Mouse (Mus musculus) megakaryocyte, embryonic 14.5 days (primary cell): ENCODE data around the gene Zhx3. TPM values are rescaled to one million over a fixed set of nuclear protein-coding genes. Genes with fewer than 3 reads are reported as not detected.

ENCODE experiments used
- H3K27me3 ChIP-seq: replicated peaks from 2 replicates; pipeline ENCODE3; 2012; ENCODE audit warnings: inconsistent platforms
- H3K36me3 ChIP-seq: replicated peaks from 2 replicates; pipeline ENCODE3; 2012; ENCODE audit warnings: low read length, inconsistent platforms, mixed read lengths
- H3K4me1 ChIP-seq: 2 replicates; pipeline ENCODE4 v1.6.1; 2012; ENCODE audit warnings: inconsistent platforms
- H3K4me3 ChIP-seq: replicated peaks from 2 replicates; pipeline ENCODE3; 2012; ENCODE audit warnings: moderate library complexity, mild to moderate bottlenecking, inconsistent platforms
- H3K9me3 ChIP-seq: 2 replicates; pipeline ENCODE4 v1.6.1; 2012; ENCODE audit warnings: inconsistent platforms
- FLI1 ChIP-seq: IDR thresholded peaks from 2 replicates; pipeline ENCODE4 v1.6.1; 2012; ENCODE audit warnings: low read length, inconsistent platforms, mixed read lengths
- GATA1 ChIP-seq: IDR thresholded peaks from 3 replicates; pipeline ENCODE4 v1.6.1; 2012; ENCODE audit warnings: mixed read lengths, low read length, inconsistent platforms, borderline replicate concordance
- polyA plus RNA-seq: library from polyadenylated mRNA; stranded (reverse); fragments of >175 nt; gene quantifications from 2 replicates; pipeline ENCODE4 v1.2.3, GENCODE M21; 2012; ENCODE audit warnings: low replicate concordance; ENCODE audit not compliant: insufficient read depth

Gene Zhx3
- polyA plus RNA-seq, 1 experiment, result 0.29 TPM

DNA sequence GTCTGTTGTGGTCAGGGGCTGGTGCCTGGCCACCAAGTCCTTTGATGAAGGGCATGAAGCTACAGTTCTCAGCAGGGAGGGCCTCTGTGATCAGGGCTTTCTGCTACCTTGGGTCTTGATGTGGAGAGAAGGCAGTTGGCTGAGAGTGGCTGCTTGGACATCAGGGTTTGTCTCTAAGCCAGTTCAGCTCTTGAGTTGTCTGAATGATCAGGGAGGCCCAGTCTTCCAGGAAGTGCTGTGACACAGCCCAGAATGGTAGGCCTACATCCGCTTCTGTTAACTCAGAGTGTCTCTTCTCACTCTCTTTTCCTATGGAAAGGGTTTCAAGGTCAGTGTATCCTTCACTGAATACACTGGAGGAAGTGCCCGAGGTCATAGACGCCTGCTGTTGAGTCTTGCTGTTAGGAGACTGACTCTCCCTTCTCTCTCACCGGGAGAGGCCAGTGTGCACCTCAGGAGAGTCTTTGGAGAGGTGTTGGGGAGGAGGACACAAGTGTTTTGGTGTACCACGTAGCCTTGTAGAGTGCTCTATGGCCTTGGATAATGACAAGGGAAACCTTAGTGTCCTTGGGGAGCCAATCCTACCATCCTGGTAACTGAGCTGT, 137.0 kb downstream of the Zhx3 start:
- Histone ChIP-seq H3K4me3 (peak overlapping the region; percentile 21), H3K36me3 (peaks cover 65% of the 10 kb centered on the region), H3K27me3 (no peaks in the 10 kb centered on the region), H3K9me3 (no peaks in the 10 kb centered on the region), H3K4me1 (peaks cover 89% of the 10 kb centered on the region)
- TF ChIP-seq FLI1 (no peak), GATA1 (no peak)

DNA sequence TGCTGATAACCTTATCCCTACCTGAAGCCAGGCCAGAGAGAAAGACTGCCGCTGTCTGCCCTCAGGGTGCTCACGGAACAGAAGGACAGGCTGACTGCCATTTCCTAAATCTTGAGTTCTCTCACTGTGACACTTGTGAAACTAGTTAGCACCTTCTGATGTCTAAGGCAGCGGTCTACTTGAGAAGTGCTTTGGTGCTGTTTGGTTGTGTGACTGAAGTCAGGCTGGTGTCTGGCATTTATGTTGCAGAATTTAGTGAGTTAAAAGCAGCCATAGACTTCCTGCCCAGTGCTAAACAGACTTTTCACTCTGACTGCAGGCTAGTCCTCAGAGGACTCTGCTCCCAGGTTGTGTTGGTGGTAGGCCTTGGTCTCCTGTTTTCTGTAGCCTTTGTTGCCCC, 138.5 kb downstream of the Zhx3 start:
- peaks cover 2% of the 10 kb centered on the region for H3K27me3 ChIP-seq
- no peaks in the 10 kb centered on the region for H3K9me3 ChIP-seq
- peaks cover 54% of the 10 kb centered on the region for H3K36me3 ChIP-seq
- TF ChIP-seq GATA1 (no peak), FLI1 (no peak)
- no peak overlapping the region for H3K4me3 ChIP-seq
- H3K4me1 ChIP-seq, result peaks cover 89% of the 10 kb centered on the region

DNA sequence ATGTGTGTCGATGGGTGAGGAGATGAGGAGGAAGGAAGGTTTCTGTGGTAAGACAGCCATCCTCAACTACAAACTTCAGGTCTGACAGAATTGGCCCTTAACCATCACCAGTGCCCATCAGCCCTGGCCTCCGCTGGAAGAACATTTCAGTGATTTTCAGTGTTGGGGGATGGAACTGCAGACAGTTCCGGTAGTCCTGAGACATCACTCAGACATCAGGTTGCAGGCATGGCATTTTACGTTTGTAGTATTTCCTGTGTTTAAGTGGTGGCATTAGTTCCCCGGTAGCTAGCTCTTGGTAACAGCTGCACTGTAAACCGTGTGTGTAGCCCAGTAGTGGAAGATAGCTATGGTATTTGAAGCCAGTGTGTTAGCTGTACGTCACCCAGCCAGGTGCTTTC, 139.7 kb downstream of the Zhx3 start:
- peaks cover 82% of the 10 kb centered on the region for H3K4me1 ChIP-seq
- peaks cover 42% of the 10 kb centered on the region for H3K36me3 ChIP-seq
- peak overlapping the region; percentile 96 for H3K4me3 ChIP-seq
- no peaks in the 10 kb centered on the region for H3K9me3 ChIP-seq
- H3K27me3 ChIP-seq, result peaks cover 2% of the 10 kb centered on the region
- TF ChIP-seq GATA1 (no peak), FLI1 (no peak)

DNA sequence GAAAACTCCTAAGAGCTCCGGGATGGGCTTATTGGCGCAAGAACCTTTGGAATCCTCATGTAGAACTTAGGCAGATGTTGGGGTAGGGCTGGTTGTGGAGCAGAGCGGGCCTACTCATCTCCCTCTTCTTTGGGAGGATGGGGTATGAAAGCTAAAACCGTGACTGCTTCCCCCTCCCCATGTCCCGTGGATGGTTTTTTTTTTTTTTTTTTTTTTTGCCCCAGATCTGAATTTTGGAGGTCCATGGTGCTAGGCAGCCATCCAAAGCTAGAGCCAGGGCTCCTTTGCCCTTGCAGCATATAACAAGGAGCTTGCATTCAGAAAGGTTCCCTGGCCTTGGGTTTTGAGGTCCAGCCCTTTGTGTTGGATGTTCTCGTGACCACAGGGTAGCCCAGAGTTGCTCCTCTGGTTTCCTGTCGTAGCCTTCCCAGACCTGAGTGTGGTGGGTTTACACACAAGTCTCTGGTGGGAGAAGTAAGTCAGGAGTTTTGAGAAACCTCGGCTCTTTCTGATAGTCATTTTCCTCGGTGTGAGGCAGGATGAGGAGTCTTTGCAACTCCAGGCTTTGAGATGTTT, 140.3 kb downstream of the Zhx3 start:
- no peaks in the 10 kb centered on the region for H3K9me3 ChIP-seq
- H3K36me3 ChIP-seq, result peaks cover 40% of the 10 kb centered on the region
- H3K4me3 ChIP-seq, result peak overlapping the region; percentile 96
- TF ChIP-seq GATA1 (no peak), FLI1 (no peak)
- peaks cover 78% of the 10 kb centered on the region for H3K4me1 ChIP-seq
- peaks cover 2% of the 10 kb centered on the region for H3K27me3 ChIP-seq

DNA sequence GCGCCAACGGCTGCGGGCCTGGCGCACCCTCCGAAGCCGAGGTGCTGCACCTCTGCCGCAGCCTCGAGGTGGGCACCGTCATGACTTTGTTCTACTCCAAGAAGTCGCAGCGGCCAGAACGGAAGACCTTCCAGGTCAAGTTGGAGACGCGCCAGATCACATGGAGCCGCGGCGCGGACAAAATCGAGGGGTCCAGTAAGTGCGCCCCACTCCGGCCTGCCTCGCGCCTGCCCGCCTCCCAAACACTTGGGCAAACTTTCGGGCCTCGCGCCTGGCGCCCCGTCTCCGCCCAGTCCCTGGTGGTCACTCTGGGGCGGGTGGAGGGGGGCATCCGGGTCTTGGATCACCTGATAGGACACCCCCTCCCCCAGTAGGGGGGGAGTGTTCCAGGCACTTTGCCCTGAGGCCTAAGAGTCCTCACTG, 140.9 kb downstream of the Zhx3 start:
- H3K9me3 ChIP-seq, result no peaks in the 10 kb centered on the region
- peak overlapping the region; percentile 96 for H3K4me3 ChIP-seq
- peaks cover 71% of the 10 kb centered on the region for H3K4me1 ChIP-seq
- peaks cover 35% of the 10 kb centered on the region for H3K36me3 ChIP-seq
- TF ChIP-seq GATA1 (no peak), FLI1 (no peak)
- H3K27me3 ChIP-seq, result peaks cover 2% of the 10 kb centered on the region

DNA sequence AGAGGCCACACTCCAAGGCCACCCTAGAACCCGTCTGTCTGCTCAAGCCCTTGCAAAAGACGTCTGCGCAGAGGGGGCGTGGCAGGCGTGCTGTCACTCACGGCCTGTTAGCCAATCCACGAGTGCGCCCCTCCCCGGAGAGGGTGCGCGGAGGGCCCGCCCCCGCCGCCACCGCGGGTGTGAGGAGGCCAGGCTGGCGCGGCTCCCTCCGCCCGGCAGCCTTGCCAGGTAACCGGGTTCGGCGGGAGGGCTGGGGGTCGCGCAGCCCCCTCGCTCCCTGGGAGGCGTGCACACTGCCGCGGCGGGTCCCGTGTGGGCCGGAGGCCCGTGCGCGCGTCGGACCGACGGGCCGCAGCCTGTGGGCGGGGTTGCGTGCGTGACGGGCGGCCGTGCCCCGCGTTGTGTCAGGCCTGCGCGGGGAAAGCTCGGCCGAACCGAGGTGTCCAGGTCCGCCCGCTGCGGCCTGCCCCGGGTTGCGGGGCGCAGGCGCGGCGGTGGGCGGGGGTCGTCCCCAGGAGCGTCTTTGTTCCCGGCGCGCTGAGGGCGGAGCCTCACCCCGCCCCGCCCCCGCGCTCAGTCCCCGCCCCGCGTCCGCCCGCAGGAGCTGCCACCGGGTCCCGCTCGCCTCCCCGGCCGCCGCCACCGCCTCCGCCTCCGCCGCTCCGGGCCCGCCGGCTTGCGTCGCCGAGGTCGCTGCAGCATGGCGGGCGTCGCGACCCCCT, 141.5 kb downstream of the Zhx3 start, which contains the start of gene Plcg1:
TSS of gene Plcg1 (plus strand) at position 184 of the 722 bp plus-strand sequence.
- peaks cover 33% of the 10 kb centered on the region for H3K36me3 ChIP-seq
- H3K9me3 ChIP-seq, result no peaks in the 10 kb centered on the region
- peaks cover 2% of the 10 kb centered on the region for H3K27me3 ChIP-seq
- H3K4me1 ChIP-seq, result peaks cover 67% of the 10 kb centered on the region
- no peak for TF ChIP-seq FLI1
- TF ChIP-seq GATA1, result no peak
- H3K4me3 ChIP-seq, result peak within 1 kb of the TSS; percentile 96

DNA sequence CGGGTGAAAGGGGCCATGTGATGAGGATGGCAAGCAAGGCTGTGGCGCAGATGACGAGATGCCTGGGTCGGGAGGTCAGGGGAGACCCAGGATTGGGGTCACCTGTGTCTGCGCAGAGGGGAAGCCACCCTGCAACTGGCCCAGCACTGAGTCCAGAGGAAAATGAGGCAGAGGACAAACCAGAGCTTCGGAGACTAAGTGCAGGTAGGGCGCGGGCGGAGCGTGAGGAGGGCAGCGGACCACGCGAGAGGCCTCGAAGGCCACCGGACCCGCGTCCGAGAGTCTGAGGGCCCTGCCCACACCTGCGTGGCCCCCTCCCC, 142.0 kb downstream of the Zhx3 start:
- H3K4me1 ChIP-seq, result peaks cover 62% of the 10 kb centered on the region
- H3K27me3 ChIP-seq, result peaks cover 2% of the 10 kb centered on the region
- H3K9me3 ChIP-seq, result no peaks in the 10 kb centered on the region
- H3K36me3 ChIP-seq, result peaks cover 31% of the 10 kb centered on the region
- TF ChIP-seq GATA1 (no peak), FLI1 (no peak)
- peak overlapping the region; percentile 96 for H3K4me3 ChIP-seq

DNA sequence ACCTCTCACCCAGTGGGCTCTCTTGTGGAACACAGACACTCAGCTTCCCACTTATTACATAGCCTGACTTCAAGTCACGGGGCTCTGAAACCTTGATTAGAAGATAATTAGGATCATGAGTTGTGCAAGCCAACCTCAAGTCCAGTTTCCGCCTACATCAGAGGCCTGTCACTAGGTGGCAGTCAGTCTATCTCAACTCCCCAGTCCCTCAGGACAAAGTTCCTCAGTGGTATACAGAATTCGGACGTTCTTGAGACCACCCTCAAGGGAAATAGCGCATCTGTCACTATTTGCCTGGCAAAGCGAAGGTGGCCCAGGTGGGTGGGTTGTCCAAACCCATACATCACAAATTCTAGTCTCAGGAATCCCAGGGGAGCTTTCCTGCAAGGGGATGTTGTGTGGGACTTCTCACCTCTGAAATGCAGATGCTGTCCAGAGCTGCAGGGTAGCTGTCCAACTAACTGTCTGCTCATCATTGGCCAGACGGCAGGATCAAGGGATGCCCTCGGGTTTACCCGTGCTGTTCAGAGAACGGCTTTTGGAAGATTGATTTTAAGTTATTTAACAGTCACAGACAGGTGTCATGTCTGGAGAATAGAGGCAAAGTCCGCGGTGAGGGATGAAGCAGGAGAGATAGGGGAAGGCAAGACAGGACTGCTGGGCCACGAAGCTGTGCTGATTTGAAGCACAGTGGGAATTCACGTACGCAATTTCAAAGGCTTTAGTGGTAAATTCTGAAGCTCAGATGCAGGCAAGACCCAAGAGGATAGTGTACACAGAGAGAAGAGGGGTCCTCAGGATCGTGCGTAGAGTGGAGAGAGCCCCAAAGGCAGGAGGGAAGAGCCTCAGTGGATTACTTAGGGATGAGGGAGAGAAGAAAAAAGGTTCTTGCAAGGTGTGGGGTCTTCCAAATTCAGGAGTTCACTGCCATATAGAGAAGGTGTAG, 142.7 kb downstream of the Zhx3 start:
- Histone ChIP-seq H3K4me1 (peaks cover 56% of the 10 kb centered on the region), H3K27me3 (peaks cover 2% of the 10 kb centered on the region), H3K36me3 (peaks cover 31% of the 10 kb centered on the region), H3K4me3 (peak overlapping the region; percentile 96), H3K9me3 (no peaks in the 10 kb centered on the region)
- no peak for TF ChIP-seq GATA1
- TF ChIP-seq FLI1, result no peak

DNA sequence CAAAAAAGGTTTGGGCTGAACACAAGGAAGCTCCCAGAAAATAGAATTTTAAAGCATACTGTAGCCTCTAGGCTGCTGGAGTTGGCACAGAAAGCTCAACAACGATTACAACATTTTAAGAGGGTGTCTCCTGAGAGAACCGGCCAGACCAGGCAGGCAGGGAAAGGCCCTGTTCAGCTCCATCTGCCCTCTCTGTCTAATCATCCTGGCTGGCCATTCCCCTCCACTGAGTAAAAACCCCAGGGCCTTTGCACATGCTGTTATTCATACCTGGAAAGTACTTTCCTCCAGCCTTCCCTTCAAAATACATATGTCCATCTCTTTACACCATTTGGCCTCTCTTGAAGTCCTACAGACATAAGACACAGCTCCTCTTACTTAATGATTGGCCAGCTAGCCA, 143.4 kb downstream of the Zhx3 start:
- Histone ChIP-seq H3K27me3 (peaks cover 2% of the 10 kb centered on the region), H3K4me3 (no peak overlapping the region), H3K36me3 (peaks cover 34% of the 10 kb centered on the region), H3K9me3 (no peaks in the 10 kb centered on the region), H3K4me1 (peaks cover 51% of the 10 kb centered on the region)
- no peak for TF ChIP-seq GATA1

DNA sequence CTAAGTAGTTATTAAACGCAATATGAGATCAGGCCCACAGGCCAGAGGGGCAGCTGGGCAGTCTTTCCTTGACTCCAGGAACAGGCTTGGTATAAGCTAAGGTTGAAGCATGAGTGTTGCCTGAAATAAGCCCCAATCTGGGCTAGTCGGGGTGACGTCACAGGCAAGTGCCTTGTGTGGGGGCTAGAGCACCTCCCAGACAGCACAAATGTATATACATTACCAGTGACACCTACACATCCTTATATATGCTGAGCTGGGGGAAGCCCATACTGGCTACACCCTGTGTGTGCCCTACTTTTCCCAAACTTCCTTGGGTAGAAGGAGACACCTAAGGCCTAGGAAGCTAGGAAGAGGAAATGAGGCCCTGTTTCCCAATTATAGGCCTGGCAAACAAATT, 143.8 kb downstream of the Zhx3 start:
- peaks cover 2% of the 10 kb centered on the region for H3K27me3 ChIP-seq
- H3K9me3 ChIP-seq, result no peaks in the 10 kb centered on the region
- TF ChIP-seq GATA1, result no peak
- TF ChIP-seq FLI1, result no peak
- H3K4me1 ChIP-seq, result peaks cover 51% of the 10 kb centered on the region
- H3K4me3 ChIP-seq, result no peak overlapping the region
- H3K36me3 ChIP-seq, result peaks cover 34% of the 10 kb centered on the region
